Mouse (Mus musculus) heart, postnatal 0 days (tissue): ENCODE measurements around the gene Rnf157. TPM values are rescaled to one million over a fixed set of nuclear protein-coding genes. Genes with fewer than 3 reads are reported as not detected.

Experiments
- ATAC-seq: fragments of 200-750 bp; cut with Nextera tagmentation; 2 replicates; pipeline ENCODE4 v1.8.0; 2017; ENCODE audit warnings: low read depth, moderate number of reproducible peaks, moderate library complexity; ENCODE audit not compliant: insufficient read depth
- DNase-seq: peaks from one replicate; pipeline ENCODE4 v3.0.0-alpha.2; 2016; ENCODE audit warnings: low spot score
- H3K27ac ChIP-seq: fragments of 300-500 bp; sonication (generic); 2 replicates; pipeline ENCODE4 v1.5.1; 2014; ENCODE audit warnings: low read depth, mild to moderate bottlenecking
- H3K27me3 ChIP-seq: fragments of 300-500 bp; sonication (generic); 2 replicates; pipeline ENCODE4 v1.6.1; 2014; ENCODE audit warnings: low read length, mixed read lengths; ENCODE audit not compliant: control insufficient read depth, insufficient read depth
- H3K36me3 ChIP-seq: fragments of 300-500 bp; sonication (generic); replicated peaks from 2 replicates; pipeline ENCODE4 v1.6.1; 2014; ENCODE audit warnings: low read length, mixed read lengths; ENCODE audit not compliant: control insufficient read depth, insufficient read depth
- H3K4me1 ChIP-seq: fragments of 300-500 bp; sonication (generic); 2 replicates; pipeline ENCODE4 v1.6.1; 2014; ENCODE audit warnings: antibody characterized with exemption; ENCODE audit not compliant: control insufficient read depth, insufficient read depth
- H3K4me2 ChIP-seq: fragments of 300-500 bp; sonication (generic); 2 replicates; pipeline ENCODE4 v1.6.1; 2014; ENCODE audit warnings: low read depth, mild to moderate bottlenecking, low read length, moderate library complexity
- H3K4me3 ChIP-seq: fragments of 300-500 bp; sonication (generic); 2 replicates; pipeline ENCODE4 v1.5.1; 2014; ENCODE audit warnings: low read depth, low read length
- H3K9ac ChIP-seq: fragments of 300-500 bp; sonication (generic); replicated peaks from 2 replicates; pipeline ENCODE4 v1.6.1; 2014; ENCODE audit warnings: low read depth, low read length, mixed read lengths
- H3K9me3 ChIP-seq: fragments of 300-500 bp; sonication (generic); replicated peaks from 2 replicates; pipeline ENCODE4 v1.6.1; 2016; ENCODE audit warnings: low read length; ENCODE audit not compliant: control insufficient read depth
- CTCF ChIP-seq: IDR thresholded peaks from 2 replicates; pipeline ENCODE4 v1.5.1; 2016; ENCODE audit warnings: antibody characterized with exemption, control low read depth, low read depth
- EP300 ChIP-seq: IDR thresholded peaks from 2 replicates; pipeline ENCODE4 v1.6.1; 2016; ENCODE audit warnings: antibody characterized with exemption, low read depth
- whole genome bisulfite sequencing: fragments of 180-500 bp; shearing (Covaris S2); extraction: QIAGEN DNeasy Blood & Tissue Kit; methylation state at CpG from one replicate; pipeline ENCODE4 v1.1.7; 2014; 5-methylcytosine and 5-hydroxymethylcytosine counted together
- polyA plus RNA-seq: library from polyadenylated mRNA; unstranded; fragments of >200 nt; fragmentation: Nextera tagmentation; extraction: Ambion mirVana; gene quantifications from 2 replicates; pipeline ENCODE4 v1.2.1, GENCODE M21; 2015
- total RNA-seq: library from RNA; depleted of rRNA; stranded (reverse); fragments of >200 nt; gene quantifications from 2 replicates; pipeline ENCODE4 v1.2.3, GENCODE M21; 2014; ENCODE audit warnings: low replicate concordance

The Rnf157 gene
- total and polyA plus RNA-seq, 2 experiments from 2014 or later, result 3.5 to 10.8 TPM

GRCm38 (mm10) chr11:116397517-116398347 lies 15.1 kb downstream of the Rnf157 start:
- H3K27ac ChIP-seq, result no peak overlapping the region
- ATAC-seq, result no peak

GRCm38 (mm10) chr11:116396934-116397330 lies 15.9 kb downstream of the Rnf157 start:
- no peaks in the 10 kb centered on the region for H3K9me3 ChIP-seq
- no peaks in the 10 kb centered on the region for H3K27me3 ChIP-seq
- no peaks in the 10 kb centered on the region for H3K4me1 ChIP-seq
- WGBS, result 94% methylated on average over 3 of the region's 3 CpGs
- TF ChIP-seq EP300 (no peak), CTCF (no peak)
- no peak; the same call in 1 of the 2 replicates for ATAC-seq
- H3K36me3 ChIP-seq, result no peaks in the 10 kb centered on the region
- H3K27ac ChIP-seq, result no peak overlapping the region
- H3K4me3 ChIP-seq, result no peak overlapping the region
- H3K9ac ChIP-seq, result no peak overlapping the region
- H3K4me2 ChIP-seq, result no peak overlapping the region
- DNase-seq, result no peak

More at GRCm38 (mm10) chr11:116397517-116398347, 15.1 kb downstream of the Rnf157 start:
- no peaks in the 10 kb centered on the region for H3K27me3 ChIP-seq
- no peak overlapping the region for H3K9ac ChIP-seq
- H3K9me3 ChIP-seq, result no peaks in the 10 kb centered on the region
- WGBS, result 44% methylated on average over 8 of the region's 8 CpGs
- no peak overlapping the region for H3K4me3 ChIP-seq
- H3K36me3 ChIP-seq, result no peaks in the 10 kb centered on the region
- H3K4me1 ChIP-seq, result no peaks in the 10 kb centered on the region
- no peak overlapping the region for H3K4me2 ChIP-seq
- no peak for DNase-seq
- TF ChIP-seq EP300, result no peak
- TF ChIP-seq CTCF, result no peak

GRCm38 (mm10) chr11:116396276-116396933 lies 16.4 kb downstream of the Rnf157 start:
- ATAC-seq, result no peak
- H3K4me3 ChIP-seq, result no peak overlapping the region
- no peak overlapping the region for H3K9ac ChIP-seq
- H3K27me3 ChIP-seq, result no peaks in the 10 kb centered on the region
- no peak overlapping the region for H3K4me2 ChIP-seq
- 84% methylated on average over 11 of the region's 11 CpGs for WGBS
- no peak overlapping the region; the same call in 1 of the 2 replicates for H3K27ac ChIP-seq
- no peaks in the 10 kb centered on the region for H3K9me3 ChIP-seq
- H3K36me3 ChIP-seq, result no peaks in the 10 kb centered on the region
- no peak for TF ChIP-seq CTCF
- TF ChIP-seq EP300, result no peak
- no peak for DNase-seq
- H3K4me1 ChIP-seq, result no peaks in the 10 kb centered on the region

- H3K9ac ChIP-seq, result no peak overlapping the region
- peak overlapping the region; percentile 10; the same call in 1 of the 2 replicates for H3K4me2 ChIP-seq
- ATAC-seq (no peak), DNase-seq (no peak)
- H3K27ac ChIP-seq, result peak overlapping the region; percentile 5; the same call in 1 of the 2 replicates
- no peaks in the 10 kb centered on the region for H3K36me3 ChIP-seq
- TF ChIP-seq EP300 (no peak), CTCF (no peak)
- no peak overlapping the region for H3K4me3 ChIP-seq
- no peaks in the 10 kb centered on the region for H3K27me3 ChIP-seq
- WGBS, result 62% methylated on average over 4 of the region's 4 CpGs
- no peaks in the 10 kb centered on the region for H3K9me3 ChIP-seq
- H3K4me1 ChIP-seq, result no peaks in the 10 kb centered on the region
Measured at GRCm38 (mm10) chr11:116394769-116395168, 18.1 kb downstream of the Rnf157 start.

GRCm38 (mm10) chr11:116388841-116389480 lies 23.9 kb downstream of the Rnf157 start:
- peak overlapping the region; percentile 7; the same call in 1 of the 2 replicates for H3K4me2 ChIP-seq
- ATAC-seq (peak; percentile 55), DNase-seq (no peak)
- peak overlapping the region; percentile 65 for H3K27ac ChIP-seq
- no peaks in the 10 kb centered on the region for H3K27me3 ChIP-seq
- no peaks in the 10 kb centered on the region for H3K9me3 ChIP-seq
- 64% methylated on average over 14 of the region's 14 CpGs for WGBS
- H3K9ac ChIP-seq, result no peak overlapping the region
- 0 out of 2 replicates have a peak, but pooled peaks cover 13% of the 10 kb centered on the region for H3K4me1 ChIP-seq
- no peak overlapping the region for H3K4me3 ChIP-seq
- TF ChIP-seq CTCF (peak; percentile 18; the same call in 1 of the 2 replicates), EP300 (no peak)
- no peaks in the 10 kb centered on the region for H3K36me3 ChIP-seq
